30 mouse cellular contexts compared by ENCODE assay signal in genomic region chr5:134802161-134802719, GRCm38 (mm10). TPM values are rescaled to one million over a fixed set of nuclear protein-coding genes. Genes with fewer than 3 reads are reported as not detected.
DNase-seq lines count a peak whose midpoint lies in the region; ATAC-seq and TF ChIP-seq lines count a peak whose summit lies in the region.
"Had no signal": no experiment of that assay in that cellular context is flagged by ENCODE, and none has a peak within 500 bp of the region (broad histone marks: within the 10 kb centered on the region; RNA-seq: fewer than 3 reads in every experiment).

No protein-coding gene starts in this region.

- no peak overlapping the region for H3K9ac ChIP-seq in liver, adult 2 months (ENCODE audit: low read depth, low read length)
- no peak overlapping the region for H3K9ac ChIP-seq in liver, postnatal 0 days (replicated peaks)
- H3K9ac ChIP-seq: embryonic facial prominence, embryonic 12.5 days; heart, embryonic 13.5 days; hindbrain, embryonic 15.5 days; intestine, embryonic 15.5 days; liver, embryonic 15.5 days; midbrain, embryonic 15.5 days; neural tube, embryonic 15.5 days had no signal

- H3K36me3 ChIP-seq in liver, adult 2 months (ENCODE audit: control insufficient read depth, insufficient read depth, low read length): no peaks in the 10 kb centered on the region
- no peaks in the 10 kb centered on the region for H3K36me3 ChIP-seq in liver, postnatal 0 days (replicated peaks; ENCODE audit: insufficient read depth, low read length)
- H3K36me3 ChIP-seq: embryonic facial prominence, embryonic 12.5 days; heart, embryonic 13.5 days; hindbrain, embryonic 10.5 days; hindbrain, embryonic 15.5 days; intestine, embryonic 15.5 days; liver, embryonic 15.5 days; midbrain, embryonic 10.5 days; midbrain, embryonic 15.5 days; neural tube, embryonic 15.5 days had no signal

- H3K79me2 ChIP-seq in liver, adult 2 months (ENCODE audit: control insufficient read depth, insufficient read depth, low read length): no peaks in the 10 kb centered on the region

- no peak overlapping the region for H3K4me3 ChIP-seq in liver, adult 2 months (ENCODE audit: insufficient read depth, low read depth, low read length)
- H3K4me3 ChIP-seq in liver, postnatal 0 days (ENCODE audit: low read depth, low read length): no peak overlapping the region
- H3K4me3 ChIP-seq: embryonic facial prominence, embryonic 12.5 days; gastrocnemius, adult 2 months; heart, embryonic 13.5 days; hindbrain, embryonic 10.5 days; hindbrain, embryonic 15.5 days; intestine, embryonic 15.5 days; liver, embryonic 15.5 days; midbrain, embryonic 10.5 days; midbrain, embryonic 15.5 days; neural tube, embryonic 15.5 days had no signal

- no peak overlapping the region for H3K27ac ChIP-seq in liver, adult 2 months (replicated peaks; ENCODE audit: insufficient read depth, low read depth, low read length)
- no peak overlapping the region for H3K27ac ChIP-seq in liver, postnatal 0 days (ENCODE audit: low read depth)
- H3K27ac ChIP-seq: embryonic facial prominence, embryonic 12.5 days; gastrocnemius, adult 2 months; heart, embryonic 13.5 days; hindbrain, embryonic 10.5 days; hindbrain, embryonic 15.5 days; intestine, embryonic 15.5 days; kidney, postnatal 0 days; liver, embryonic 15.5 days; macrophage; midbrain, embryonic 10.5 days; midbrain, embryonic 15.5 days; neural tube, embryonic 15.5 days had no signal

- intact Hi-C loops in gastrocnemius, postnatal 14 days (cut with DNase I; ENCODE audit: low total_unique reads): no loop called here

- no peaks in the 10 kb centered on the region for H3K4me1 ChIP-seq in liver, adult 2 months (ENCODE audit: control insufficient read depth, insufficient read depth, low read length)
- no peaks in the 10 kb centered on the region for H3K4me1 ChIP-seq in liver, postnatal 0 days (ENCODE audit: insufficient read depth)
- H3K4me1 ChIP-seq: embryonic facial prominence, embryonic 12.5 days; hindbrain, embryonic 15.5 days; liver, embryonic 15.5 days; midbrain, embryonic 10.5 days; midbrain, embryonic 15.5 days had no signal

- H3K4me2 ChIP-seq in liver, postnatal 0 days (ENCODE audit: low read depth, low read length): no peak overlapping the region
- H3K4me2 ChIP-seq: embryonic facial prominence, embryonic 12.5 days; heart, embryonic 13.5 days; hindbrain, embryonic 15.5 days; intestine, embryonic 15.5 days; liver, embryonic 15.5 days; midbrain, embryonic 15.5 days; neural tube, embryonic 15.5 days had no signal

- no peak for ATAC-seq in liver, postnatal 0 days
- peak; percentile 96 to 98 for ATAC-seq in hematopoietic stem cell, adult 5-6 weeks (replicated peaks in 1 of 2; ENCODE audit: insufficient read depth in 1 of 2, low FRiP score in 2 of 2, low TSS enrichment in 1 of 2, low read depth in 1 of 2, poor library complexity in 2 of 2, severe bottlenecking in 2 of 2)
- ATAC-seq: forebrain, embryonic 14.5 days; intestine, embryonic 15.5 days; midbrain, embryonic 15.5 days had no signal

- no peaks in the 10 kb centered on the region for H3K27me3 ChIP-seq in liver, adult 2 months (ENCODE audit: control insufficient read depth, insufficient read depth, low read length)
- no peaks in the 10 kb centered on the region for H3K27me3 ChIP-seq in liver, postnatal 0 days (ENCODE audit: insufficient read depth, low read length)
- H3K27me3 ChIP-seq: embryonic facial prominence, embryonic 12.5 days; heart, embryonic 13.5 days; hindbrain, embryonic 15.5 days; intestine, embryonic 15.5 days; liver, embryonic 15.5 days; midbrain, embryonic 15.5 days; neural tube, embryonic 15.5 days had no signal

- 66% methylated on average over 11 of the region's 11 CpGs for WGBS in liver, adult 2 months
- whole genome bisulfite sequencing in liver, postnatal 0 days (ENCODE audit: insufficient replicate concordance): 53% methylated on average over 11 of the region's 11 CpGs

- TF ChIP-seq POLR2A in liver, adult 2 months (IDR thresholded peaks at IDR 0.05; ENCODE audit: extremely low read depth, insufficient read depth, low read length): no peak

- no peak for TF ChIP-seq CTCF in liver, adult 2 months (IDR thresholded peaks at IDR 0.05; ENCODE audit: low read depth, low read length)
- no peak for TF ChIP-seq CTCF in liver, postnatal 0 days (IDR thresholded peaks at IDR 0.05; ENCODE audit: low read depth)

- TF ChIP-seq EP300 in liver, postnatal 0 days (IDR thresholded peaks at IDR 0.05; ENCODE audit: low read depth): no peak

- DNase-seq in liver, adult 2 months (ENCODE audit: extremely low read depth, low read depth, low spot score): peak; percentile 50
- no peak for DNase-seq in liver, postnatal 0 days
- peak; percentile 55 for DNase-seq in lung, postnatal 25 days (ENCODE audit: low spot score)
- DNase-seq in cerebellum, postnatal 4 days (ENCODE audit: low spot score in 2 of 2): no peak
- no peak for DNase-seq in kidney, postnatal 10 days
- DNase-seq in gastrocnemius, postnatal 14 days: no peak
- DNase-seq: adrenal gland, adult 8-10 months; cerebellum, adult 2 months; cerebellum, postnatal 14 days; embryo, embryonic 11 days; gastrocnemius, adult 2 months; heart, postnatal 10 days; kidney, adult 8-10 months; liver; right cerebral cortex, postnatal 4 days; thymus, postnatal 4 days had no signal

- peaks cover 5% of the 10 kb centered on the region; the same call in 1 of the 2 replicates for H3K9me3 ChIP-seq in liver, postnatal 0 days (ENCODE audit: low read length)
- H3K9me3 ChIP-seq: embryonic facial prominence, embryonic 12.5 days; hindbrain, embryonic 15.5 days; intestine, embryonic 15.5 days; liver, embryonic 15.5 days; midbrain, embryonic 15.5 days had no signal

RNA-seq across cellular contexts. Expression of gene Eln, which starts 55.1 kb away (rescaled TPM):
- 0.37 and 0.60 TPM in 2 replicates for total RNA-seq in liver, adult 2 months (2014; rRNA removed)
- polyA plus RNA-seq in liver, adult 2 months (2012; rRNA removed): 4.0 and 5.2 TPM in 2 replicates
- polyA plus RNA-seq in liver, postnatal 0 days (2015; fragmentation: Nextera tagmentation; extraction: Ambion mirVana): 14.8 TPM in 2 replicates
- total RNA-seq in hematopoietic stem cell, adult 5-6 weeks (2017): not detected in 2 replicates
- 100 to 1,000 TPM; 123 to 198 TPM for total RNA-seq in gastrocnemius, postnatal 14 days (2021)
- total RNA-seq: CH12.LX had no signal
- polyA plus RNA-seq: macrophage had no signal

Comparison
In these comparisons a context has a peak if more than half of its experiments do, and no peak if none do; other contexts are left out.
1. DNase-seq: peak in liver, adult 2 months (single experiment) and lung, postnatal 25 days (single experiment); none in liver, postnatal 0 days (single experiment), cerebellum, postnatal 4 days (0 of 2), kidney, postnatal 10 days (single experiment) and gastrocnemius, postnatal 14 days (single experiment).
2. RNA of gene Eln, which starts 55.1 kb away (total RNA-seq): 123 to 198 TPM in gastrocnemius, postnatal 14 days; 0.37 to 0.60 TPM in liver, adult 2 months and not detected in hematopoietic stem cell, adult 5-6 weeks; every median in the first group is over 10 times any median in the second.